Mouse (Mus musculus) intestine, postnatal 0 days (tissue): ENCODE measurements around the gene Chst11. TPM values are rescaled to one million over a fixed set of nuclear protein-coding genes. Genes with fewer than 3 reads are reported as not detected.

Source experiments
- ATAC-seq: fragments of 200-750 bp; cut with Nextera tagmentation; 2 replicates; pipeline ENCODE4 v1.8.0; 2017; ENCODE audit warnings: mild to moderate bottlenecking, moderate TSS enrichment, moderate library complexity
- H3K27ac ChIP-seq: fragments of 300-500 bp; sonication (generic); 2 replicates; pipeline ENCODE4 v1.5.1; 2014; ENCODE audit warnings: mild to moderate bottlenecking, low read depth, low read length, moderate library complexity
- H3K27me3 ChIP-seq: fragments of 300-500 bp; sonication (generic); replicated peaks from 2 replicates; pipeline ENCODE4 v1.6.1; 2014; ENCODE audit warnings: low read length, mixed read lengths; ENCODE audit not compliant: control insufficient read depth, insufficient read depth
- H3K36me3 ChIP-seq: fragments of 300-500 bp; sonication (generic); 2 replicates; pipeline ENCODE4 v1.6.1; 2014; ENCODE audit warnings: mild to moderate bottlenecking, moderate library complexity; ENCODE audit not compliant: control insufficient read depth, insufficient read depth
- H3K4me1 ChIP-seq: fragments of 300-500 bp; sonication (generic); replicated peaks from 2 replicates; pipeline ENCODE4 v1.6.1; 2014; ENCODE audit warnings: antibody characterized with exemption, low read length, mixed read lengths; ENCODE audit not compliant: control insufficient read depth, insufficient read depth
- H3K4me2 ChIP-seq: fragments of 300-500 bp; sonication (generic); replicated peaks from 2 replicates; pipeline ENCODE4 v1.6.1; 2014; ENCODE audit warnings: low read depth, mild to moderate bottlenecking, moderate library complexity
- H3K4me3 ChIP-seq: fragments of 300-500 bp; sonication (generic); 2 replicates; pipeline ENCODE4 v1.5.1; 2014; ENCODE audit warnings: low read depth, low read length
- H3K9ac ChIP-seq: fragments of 300-500 bp; sonication (generic); 2 replicates; pipeline ENCODE4 v1.6.1; 2014; ENCODE audit warnings: mild to moderate bottlenecking, low read depth, low read length
- H3K9me3 ChIP-seq: fragments of 300-500 bp; sonication (generic); 2 replicates; pipeline ENCODE4 v1.6.1; 2016; ENCODE audit warnings: mixed run types; ENCODE audit not compliant: control insufficient read depth
- CTCF ChIP-seq: sonication (generic); IDR thresholded peaks from 2 replicates; pipeline ENCODE4 v1.5.1; 2016; ENCODE audit warnings: low read depth, mild to moderate bottlenecking, control low read depth, antibody characterized with exemption, moderate library complexity
- WGBS: fragments of 180-500 bp; shearing (Covaris S2); extraction: QIAGEN DNeasy Blood & Tissue Kit; methylation state at CpG from one replicate; pipeline ENCODE4 v1.1.7; 2014; 5-methylcytosine and 5-hydroxymethylcytosine counted together
- polyA plus RNA-seq: library from polyadenylated mRNA; unstranded; fragments of >200 nt; fragmentation: Nextera tagmentation; extraction: Ambion mirVana; gene quantifications from 2 replicates; pipeline ENCODE4 v1.2.1, GENCODE M21; 2015

Gene Chst11
- polyA plus RNA-seq, 1 experiment from 2014 or later = 0.50 TPM

- Histone ChIP-seq H3K9ac (no peak overlapping the region), H3K9me3 (no peaks in the 10 kb centered on the region), H3K27me3 (no peaks in the 10 kb centered on the region), H3K36me3 (no peaks in the 10 kb centered on the region), H3K27ac (no peak overlapping the region), H3K4me1 (no peaks in the 10 kb centered on the region), H3K4me2 (no peak overlapping the region), H3K4me3 (no peak overlapping the region)
- no peak for TF ChIP-seq CTCF
- WGBS = 81% methylated on average over 6 of the region's 6 CpGs
- ATAC-seq = no peak
Observed at GRCm38 (mm10) chr10:82997460-82997859, 12.2 kb downstream of the Chst11 start.

- Histone ChIP-seq H3K27me3 (no peaks in the 10 kb centered on the region), H3K36me3 (no peaks in the 10 kb centered on the region), H3K4me2 (no peak overlapping the region), H3K27ac (no peak overlapping the region), H3K4me3 (no peak overlapping the region), H3K9me3 (no peaks in the 10 kb centered on the region), H3K4me1 (no peaks in the 10 kb centered on the region), H3K9ac (no peak overlapping the region)
- ATAC-seq = no peak
- WGBS = 78% methylated on average over 5 of the region's 5 CpGs
- TF ChIP-seq CTCF = no peak
Observed at GRCm38 (mm10) chr10:83000169-83000568, 14.9 kb downstream of the Chst11 start.

- Histone ChIP-seq H3K27me3 (no peaks in the 10 kb centered on the region), H3K36me3 (no peaks in the 10 kb centered on the region), H3K4me2 (no peak overlapping the region), H3K4me3 (no peak overlapping the region), H3K9me3 (no peaks in the 10 kb centered on the region), H3K27ac (no peak overlapping the region), H3K9ac (no peak overlapping the region), H3K4me1 (no peaks in the 10 kb centered on the region)
- no peak for TF ChIP-seq CTCF
- no peak for ATAC-seq
- 98% methylated on average over 2 of the region's 2 CpGs for WGBS
Observed at GRCm38 (mm10) chr10:83000721-83001120, 15.4 kb downstream of the Chst11 start.

GRCm38 (mm10) chr10:83003899-83004298 lies 18.6 kb downstream of the Chst11 start:
- no peak for ATAC-seq
- no peaks in the 10 kb centered on the region for H3K9me3 ChIP-seq
- H3K4me1 ChIP-seq = no peaks in the 10 kb centered on the region
- H3K27me3 ChIP-seq = no peaks in the 10 kb centered on the region
- no peaks in the 10 kb centered on the region for H3K36me3 ChIP-seq
- H3K27ac ChIP-seq = no peak overlapping the region
- TF ChIP-seq CTCF = no peak
- no peak overlapping the region for H3K9ac ChIP-seq
- 88% methylated on average over 7 of the region's 7 CpGs for WGBS
- H3K4me2 ChIP-seq = no peak overlapping the region
- no peak overlapping the region for H3K4me3 ChIP-seq

- H3K36me3 ChIP-seq = no peaks in the 10 kb centered on the region
- H3K27me3 ChIP-seq = no peaks in the 10 kb centered on the region
- ATAC-seq = no peak
- TF ChIP-seq CTCF = no peak
- no peaks in the 10 kb centered on the region for H3K9me3 ChIP-seq
- no peak overlapping the region for H3K4me2 ChIP-seq
- no peak overlapping the region for H3K27ac ChIP-seq
- no peak overlapping the region for H3K4me3 ChIP-seq
- no peaks in the 10 kb centered on the region for H3K4me1 ChIP-seq
- 64% methylated on average over 9 of the region's 9 CpGs for whole genome bisulfite sequencing
- H3K9ac ChIP-seq = no peak overlapping the region
Observed at GRCm38 (mm10) chr10:83004389-83004788, 19.1 kb downstream of the Chst11 start.

- H3K4me1 ChIP-seq = no peaks in the 10 kb centered on the region
- no peak overlapping the region for H3K4me3 ChIP-seq
- no peak overlapping the region for H3K4me2 ChIP-seq
- TF ChIP-seq CTCF = no peak
- no peaks in the 10 kb centered on the region for H3K36me3 ChIP-seq
- no peak overlapping the region for H3K27ac ChIP-seq
- no peaks in the 10 kb centered on the region for H3K9me3 ChIP-seq
- no peaks in the 10 kb centered on the region for H3K27me3 ChIP-seq
- ATAC-seq = no peak
- H3K9ac ChIP-seq = no peak overlapping the region
- 71% methylated on average over 4 of the region's 4 CpGs for WGBS
Observed at GRCm38 (mm10) chr10:83005003-83005402, 19.7 kb downstream of the Chst11 start.

- H3K9ac ChIP-seq = no peak overlapping the region
- H3K4me3 ChIP-seq = no peak overlapping the region
- WGBS = 89% methylated on average over 8 of the region's 8 CpGs
Observed at GRCm38 (mm10) chr10:83006258-83006657, 21.0 kb downstream of the Chst11 start.

More at GRCm38 (mm10) chr10:83006258-83006657, 21.0 kb downstream of the Chst11 start:
- Histone ChIP-seq H3K36me3 (no peaks in the 10 kb centered on the region), H3K9me3 (no peaks in the 10 kb centered on the region), H3K4me1 (no peaks in the 10 kb centered on the region), H3K27ac (no peak overlapping the region), H3K27me3 (no peaks in the 10 kb centered on the region), H3K4me2 (no peak overlapping the region)
- TF ChIP-seq CTCF = no peak
- no peak for ATAC-seq
